In the genomic region with DNA sequence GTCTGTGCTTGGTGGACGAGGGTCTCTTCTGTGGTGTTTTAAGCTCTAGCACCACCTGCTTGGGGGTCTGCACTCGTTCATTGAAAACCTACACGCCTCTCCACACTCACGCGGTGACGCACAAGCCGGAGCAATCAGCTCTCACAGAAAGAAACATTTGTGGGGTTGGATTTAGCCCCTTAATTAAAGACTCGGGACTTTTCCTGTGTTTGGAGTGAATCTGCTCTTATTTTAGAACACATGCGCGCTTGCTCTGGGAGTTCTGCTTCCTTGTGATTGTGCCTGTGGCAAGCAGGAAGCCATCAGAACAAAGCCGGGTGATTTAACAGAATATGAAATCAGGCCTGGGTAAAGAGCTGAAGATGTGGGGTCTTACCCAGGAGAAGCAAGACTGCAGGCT, we compare ENCODE assay signal across 18 mouse cellular contexts. TPM values are rescaled to one million over a fixed set of nuclear protein-coding genes. Genes with fewer than 3 reads are reported as not detected.
A peak's percentile ranks its signal among the peaks of the same experiment; 100 is the strongest.
DNase-seq lines count a peak whose midpoint lies in the region; ATAC-seq lines count a peak whose summit lies in the region.
"Had no signal": no experiment of that assay in that cellular context is flagged by ENCODE, and none has a peak within 500 bp of the region (broad histone marks: within the 10 kb centered on the region; RNA-seq: fewer than 3 reads in every experiment).

TSS of gene Cort (minus strand) at position 101 of the 400 bp plus-strand sequence.

- no peak for DNase-seq in kidney, postnatal 14 days
- DNase-seq in limb, embryonic 10.5 days (ENCODE audit: low spot score): no peak
- DNase-seq in brain, adult 2 months (ENCODE audit: low read depth, low spot score): peak; percentile 54
- DNase-seq in left cerebral cortex, postnatal 36 days (ENCODE audit: low spot score in 2 of 2): no peak
- no peak for DNase-seq in lung, adult 18-20 months
- DNase-seq: adrenal gland, postnatal 25 days; cerebellum, adult 9-10 months; gastrocnemius, postnatal 25 days; thymus, adult 2 months had no signal

- WGBS in kidney, embryonic 15.5 days: 81% methylated on average over 11 of the region's 11 CpGs
- 76% methylated on average over 11 of the region's 11 CpGs for WGBS in limb, embryonic 13.5 days
- 89% methylated on average over 11 of the region's 11 CpGs for WGBS in limb, embryonic 10.5 days

- H3K36me3 ChIP-seq in kidney, embryonic 15.5 days: peaks cover 50% of the 10 kb centered on the region
- H3K36me3 ChIP-seq in limb, embryonic 13.5 days: peaks cover 43% of the 10 kb centered on the region
- H3K36me3 ChIP-seq in limb, embryonic 10.5 days: peaks cover 62% of the 10 kb centered on the region

- ATAC-seq in kidney, embryonic 15.5 days (replicated peaks; ENCODE audit: low FRiP score): no peak
- no peak for ATAC-seq in limb, embryonic 13.5 days (ENCODE audit: low FRiP score, low read depth)
- ATAC-seq: forebrain, embryonic 13.5 days had no signal

- no peaks in the 10 kb centered on the region for H3K27me3 ChIP-seq in kidney, embryonic 15.5 days
- no peaks in the 10 kb centered on the region for H3K27me3 ChIP-seq in limb, embryonic 13.5 days
- no peaks in the 10 kb centered on the region for H3K27me3 ChIP-seq in limb, embryonic 10.5 days (ENCODE audit: low read depth, poor library complexity, severe bottlenecking)
- H3K27me3 ChIP-seq: forebrain, embryonic 13.5 days; hindbrain, embryonic 13.5 days; limb, embryonic 12.5 days; liver, embryonic 15.5 days had no signal

- H3K4me2 ChIP-seq in kidney, embryonic 15.5 days: no peak within 1 kb of the TSS
- H3K4me2 ChIP-seq in limb, embryonic 13.5 days (replicated peaks): no peak within 1 kb of the TSS
- H3K4me2 ChIP-seq: forebrain, embryonic 13.5 days; hindbrain, embryonic 13.5 days; limb, embryonic 12.5 days; liver, embryonic 15.5 days had no signal

- H3K9ac ChIP-seq in kidney, embryonic 15.5 days: no peak within 1 kb of the TSS
- no peak within 1 kb of the TSS for H3K9ac ChIP-seq in limb, embryonic 13.5 days
- H3K9ac ChIP-seq: forebrain, embryonic 13.5 days; hindbrain, embryonic 13.5 days; limb, embryonic 12.5 days; liver, embryonic 15.5 days had no signal

- no peak within 1 kb of the TSS for H3K4me3 ChIP-seq in kidney, embryonic 15.5 days (replicated peaks)
- no peak within 1 kb of the TSS for H3K4me3 ChIP-seq in limb, embryonic 13.5 days
- H3K4me3 ChIP-seq in limb, embryonic 10.5 days: no peak within 1 kb of the TSS
- H3K4me3 ChIP-seq: forebrain, embryonic 13.5 days; hindbrain, embryonic 13.5 days; limb, embryonic 12.5 days; liver, embryonic 15.5 days had no signal

- peak within 1 kb of the TSS; percentile 19; the same call in 1 of the 2 replicates for H3K27ac ChIP-seq in kidney, embryonic 15.5 days
- H3K27ac ChIP-seq in limb, embryonic 13.5 days: peak within 1 kb of the TSS; percentile 44; the same call in 1 of the 2 replicates
- H3K27ac ChIP-seq in limb, embryonic 10.5 days: no peak within 1 kb of the TSS
- H3K27ac ChIP-seq: forebrain, embryonic 13.5 days; hindbrain, embryonic 13.5 days; limb, embryonic 12.5 days; liver, embryonic 15.5 days had no signal

- H3K9me3 ChIP-seq in kidney, embryonic 15.5 days (replicated peaks): no peaks in the 10 kb centered on the region
- H3K9me3 ChIP-seq in limb, embryonic 13.5 days: no peaks in the 10 kb centered on the region
- no peaks in the 10 kb centered on the region for H3K9me3 ChIP-seq in limb, embryonic 10.5 days (replicated peaks)
- H3K9me3 ChIP-seq: forebrain, embryonic 13.5 days; hindbrain, embryonic 13.5 days; limb, embryonic 12.5 days; liver, embryonic 15.5 days had no signal

- H3K4me1 ChIP-seq in kidney, embryonic 15.5 days: peaks cover 12% of the 10 kb centered on the region
- no peaks in the 10 kb centered on the region for H3K4me1 ChIP-seq in limb, embryonic 13.5 days
- no peaks in the 10 kb centered on the region for H3K4me1 ChIP-seq in limb, embryonic 10.5 days
- H3K4me1 ChIP-seq: forebrain, embryonic 13.5 days; limb, embryonic 12.5 days had no signal

- intact Hi-C loops in left cerebral cortex, postnatal 36 days (cut with DNase I): no loop called here

RNA-seq across cellular contexts. Expression of gene Cort, which starts in this region (rescaled TPM):
- 0.32 TPM in 1 of 2 replicates, not detected in the other for polyA plus RNA-seq in kidney, embryonic 15.5 days (2015; fragmentation: Nextera tagmentation; extraction: Ambion mirVana)
- 0.31 TPM in 1 of 2 replicates, not detected in the other for polyA plus RNA-seq in limb, embryonic 13.5 days (2015; fragmentation: Nextera tagmentation; extraction: Ambion mirVana)
- polyA plus RNA-seq in limb, embryonic 10.5 days (2016; fragmentation: Nextera tagmentation; extraction: Ambion mirVana): 0.23 and 0.24 TPM in 2 replicates
- 10 to 100 TPM; 12.1 to 14.8 TPM for total RNA-seq in left cerebral cortex, postnatal 36 days (2021)
- total RNA-seq: neutrophil, adult 5-6 weeks had no signal
- polyA plus RNA-seq: forebrain, embryonic 13.5 days; heart, embryonic 16.5 days; intestine, embryonic 14.5 days had no signal
